Mouse (Mus musculus) gastrocnemius, postnatal 36 days (tissue): ENCODE measurements around the gene Vmn1r157. TPM values are rescaled to one million over a fixed set of nuclear protein-coding genes. Genes with fewer than 3 reads are reported as not detected.
"Not testable (repeated sequence)": the region's sequence is repeated elsewhere in the genome, so short reads cannot be mapped to it uniquely, and the experiment has no call there.

Experiments
- DNase-seq, 2 experiments: peaks; one replicate each; pipeline ENCODE4 v3.0.0; 2022
- intact Hi-C: fragments of 180-260 bp; cut with DNase I; formaldehyde crosslinking; loops from one replicate; pipeline ENCODE4 v1.15.1; 2025
- long read RNA-seq, 2 experiments: library from polyadenylated mRNA; stranded (forward); transcript quantifications; one replicate each; pipeline ENCODE4 v2.0.0; 2021
- total RNA-seq, 2 experiments: library from RNA; stranded (reverse); gene quantifications; 2 replicates each; pipeline ENCODE4 v1.2.3; 2021

Vmn1r157 gene
- total RNA-seq, result not detected
- long read RNA-seq, experiment 1, result 0 reads
- long read RNA-seq, experiment 2, result 0 reads

DNA sequence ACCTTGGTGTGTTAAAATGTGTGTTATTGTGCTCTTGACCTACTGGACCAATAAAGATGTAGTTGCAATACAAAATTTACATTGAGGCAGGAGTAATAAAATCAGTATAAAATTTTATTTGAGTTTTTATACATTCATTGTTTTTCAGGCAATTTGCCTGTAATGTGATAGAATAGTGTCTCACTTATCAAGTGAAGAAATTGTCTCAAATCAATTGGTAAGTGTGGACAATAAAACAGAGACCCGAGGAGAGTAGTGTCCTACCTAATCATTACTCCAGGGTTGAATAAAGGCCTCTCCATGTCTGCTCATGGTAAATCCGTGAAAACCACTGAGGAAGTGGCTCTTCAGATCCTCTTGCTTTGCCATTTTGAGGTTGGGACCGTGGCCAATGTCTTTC, at the start of gene Vmn1r157:
Gene Vmn1r157, plus strand, starts transcription at position 301 of the 400 bp plus-strand sequence.
- DNase-seq, intact Hi-C loops: not testable (repeated sequence)

DNA sequence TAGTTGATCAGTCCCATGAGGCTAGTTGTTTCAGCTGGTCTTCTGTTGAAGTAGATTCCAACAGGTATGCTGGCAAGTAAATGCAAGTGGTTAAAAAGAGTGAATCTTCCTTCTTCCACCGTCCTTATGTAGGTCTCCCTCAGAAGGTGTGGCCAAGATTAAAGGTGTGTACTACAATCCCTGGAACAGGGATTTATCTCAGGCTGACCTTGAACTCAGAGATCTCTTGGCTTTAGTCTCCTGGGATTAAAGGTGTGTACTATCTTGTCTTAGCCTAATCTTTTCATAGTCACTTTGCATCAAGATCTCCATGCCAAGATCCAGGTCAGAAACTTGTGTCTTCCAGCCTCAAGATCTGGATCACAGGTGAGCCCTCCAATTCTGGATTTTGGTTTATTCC, 41.9 kb upstream of the Vmn1r157 start, which contains the start of gene Gm4567:
Gene Gm4567, minus strand, starts transcription at position 101 of the 400 bp plus-strand sequence.
- DNase-seq, intact Hi-C loops: not testable (repeated sequence)

- not testable (repeated sequence) for DNase-seq
Measured at GRCm38 (mm10) chr7:22775981-22776380, 14.5 kb downstream of the Vmn1r157 start.

GRCm38 (mm10) chr7:22790682-22791081, 29.2 kb downstream of the Vmn1r157 start, which contains the start of gene Vmn1r158:
Gene Vmn1r158 (minus strand): TSS chr7:22790782.
- intact Hi-C loops, DNase-seq: not testable (repeated sequence)

More at GRCm38 (mm10) chr7:22775981-22776380, 14.5 kb downstream of the Vmn1r157 start:
- intact Hi-C loops, result not testable (repeated sequence)

Other genes starting within 250 kb of the Vmn1r157 start
- not detected for gene Vmn1r152, start 238.7 kb upstream of the Vmn1r157 start, total RNA-seq
- gene Gm8677, start 226.8 kb upstream of the Vmn1r157 start, total RNA-seq, result not detected
- not detected for gene Gm4201, start 196.4 kb upstream of the Vmn1r157 start, total RNA-seq
- not detected for gene Gm4565, start 173.6 kb upstream of the Vmn1r157 start, total RNA-seq
- gene Vmn1r155, start 103.7 kb upstream of the Vmn1r157 start, total RNA-seq, result not detected
- gene Gm8693, start 69.4 kb upstream of the Vmn1r157 start, total RNA-seq, result not detected
- not detected for gene Gm4567, start 42.0 kb upstream of the Vmn1r157 start, total RNA-seq
- gene Vmn1r158, start 29.1 kb downstream of the Vmn1r157 start, total RNA-seq, result not detected
- gene Vmn1r159, start 81.9 kb downstream of the Vmn1r157 start, total RNA-seq, result not detected
- not detected for gene Vmn1r160, start 109.5 kb downstream of the Vmn1r157 start, total RNA-seq
- gene Gm4214, start 223.0 kb downstream of the Vmn1r157 start, total RNA-seq, result not detected